Comparison of ENCODE assay signal across 9 mouse cellular contexts in genomic region chr1:87766233-87766632, GRCm38 (mm10). TPM values are rescaled to one million over a fixed set of nuclear protein-coding genes. Genes with fewer than 3 reads are reported as not detected.
DNase-seq lines count a peak whose midpoint lies in the region; TF ChIP-seq lines count a peak whose summit lies in the region.
"Had no signal": no experiment of that assay in that cellular context is flagged by ENCODE, and none has a peak within 500 bp of the region (broad histone marks: within the 10 kb centered on the region; RNA-seq: fewer than 3 reads in every experiment).

No protein-coding gene starts in this region.

- H3K36me3 ChIP-seq in thymus, adult 2 months (ENCODE audit: control insufficient read depth, insufficient read depth, low read length) = peaks cover 89% of the 10 kb centered on the region

- no peak for TF ChIP-seq POLR2A in lung, adult 2 months (IDR thresholded peaks at IDR 0.05; ENCODE audit: borderline replicate concordance, extremely low read depth, low read depth, low read length)
- TF ChIP-seq POLR2A in thymus, adult 2 months (IDR thresholded peaks at IDR 0.05; ENCODE audit: control insufficient read depth, extremely low read depth, insufficient read depth, low read length, poor library complexity) = no peak

- no peak overlapping the region for H3K27ac ChIP-seq in thymus, adult 2 months (ENCODE audit: control insufficient read depth, insufficient read depth, low read length)
- H3K27ac ChIP-seq: limb, embryonic 12.5 days had no signal

- DNase-seq in heart, adult 11 months = peak; percentile 84
- DNase-seq in heart, postnatal 25 days (ENCODE audit: low spot score) = no peak
- peak; percentile 69 to 73 for DNase-seq in B cell, adult 2 months
- peak; percentile 49 for DNase-seq in adipocyte (ENCODE audit: low spot score)
- peak; percentile 15 for DNase-seq in lung, adult 2 months
- DNase-seq in thymus, adult 2 months = peak; percentile 58
- no peak for DNase-seq in ovary, postnatal 10 days (ENCODE audit: low spot score)
- no peak for DNase-seq in cerebellum, adult 9-10 months

- intact Hi-C loops in heart, postnatal 25 days (cut with DNase I) = loop anchor here (5.0 kb wide), 1 partner anchor 156 kb away; no protein-coding TSS in a partner anchor

- H3K4me1 ChIP-seq in lung, adult 2 months (ENCODE audit: control insufficient read depth, insufficient read depth, low read length) = no peaks in the 10 kb centered on the region
- H3K4me1 ChIP-seq in thymus, adult 2 months (replicated peaks; ENCODE audit: control insufficient read depth, insufficient read depth, low read length) = peaks cover 3% of the 10 kb centered on the region; the same call in 1 of the 2 replicates
- H3K4me1 ChIP-seq: limb, embryonic 12.5 days had no signal

- peak; percentile 75 for TF ChIP-seq CTCF in lung, adult 2 months (IDR thresholded peaks at IDR 0.05; ENCODE audit: insufficient read depth, low read length)
- TF ChIP-seq CTCF in thymus, adult 2 months (IDR thresholded peaks at IDR 0.05; ENCODE audit: borderline replicate concordance, control insufficient read depth, extremely low read depth, insufficient read depth, low read length, poor library complexity) = no peak; the same call in 1 of the 2 replicates

- no peak overlapping the region for H3K4me3 ChIP-seq in lung, adult 2 months (replicated peaks; ENCODE audit: extremely low read depth, low read depth, low read length)
- no peak overlapping the region for H3K4me3 ChIP-seq in thymus, adult 2 months (ENCODE audit: control insufficient read depth, insufficient read depth, low read length)
- H3K4me3 ChIP-seq: limb, embryonic 12.5 days had no signal

- 82% methylated on average over 3 of the region's 3 CpGs for WGBS in lung, adult 2 months
- 85% methylated on average over 3 of the region's 3 CpGs for WGBS in thymus, adult 2 months

- no peaks in the 10 kb centered on the region for H3K27me3 ChIP-seq in thymus, adult 2 months (ENCODE audit: control insufficient read depth, insufficient read depth, low read length)
- H3K27me3 ChIP-seq: limb, embryonic 12.5 days had no signal

RNA-seq across cellular contexts. Expression of gene Atg16l1, which starts 10.6 kb away (rescaled TPM):
- 10 to 100 TPM; 29.3 to 30.5 TPM for total RNA-seq in heart, postnatal 25 days (2021)
- 18.1 and 22.8 TPM in 2 replicates for polyA plus RNA-seq in lung, adult 2 months (2012; rRNA removed)
- polyA plus RNA-seq in thymus, adult 2 months (2012; rRNA removed) = 37.2 and 41.2 TPM in 2 replicates

RNA-seq across cellular contexts. Expression of gene Sag, which starts 37.2 kb away (rescaled TPM):
- under 1 TPM; 0.20 to 0.39 TPM for total RNA-seq in heart, postnatal 25 days (2021)
- polyA plus RNA-seq in lung, adult 2 months (2012; rRNA removed) = 0.38 and 0.86 TPM in 2 replicates
- 1.9 and 2.0 TPM in 2 replicates for polyA plus RNA-seq in thymus, adult 2 months (2012; rRNA removed)

Comparison
In these comparisons a context has a peak if more than half of its experiments do, and no peak if none do; other contexts are left out.
1. DNase-seq: peak in heart, adult 11 months (single experiment), B cell, adult 2 months (2 of 2), adipocyte (single experiment), lung, adult 2 months (single experiment) and thymus, adult 2 months (single experiment); none in heart, postnatal 25 days (single experiment), ovary, postnatal 10 days (single experiment) and cerebellum, adult 9-10 months (single experiment).